Mouse (Mus musculus): Measurements from ENCODE around the gene Ildr1. TPM values are rescaled to one million over a fixed set of nuclear protein-coding genes. Genes with fewer than 3 reads are reported as not detected.

Ildr1 gene
- polyA plus RNA-seq, 1 experiment from 2014 or later = 0.19 TPM

- H3K36me3 ChIP-seq (ENCODE audit: control insufficient read depth, insufficient read depth) = no peaks in the 10 kb centered on the region
- H3K9ac ChIP-seq (replicated peaks; ENCODE audit: low read depth, low read length) = no peak overlapping the region
- WGBS = 89% methylated on average over 4 of the region's 4 CpGs
- no peak overlapping the region for H3K27ac ChIP-seq (ENCODE audit: low read length)
- H3K4me2 ChIP-seq (ENCODE audit: low read length) = no peak overlapping the region
- H3K27me3 ChIP-seq (replicated peaks; ENCODE audit: control insufficient read depth, insufficient read depth, low read length) = no peaks in the 10 kb centered on the region
- no peaks in the 10 kb centered on the region for H3K4me1 ChIP-seq (replicated peaks; ENCODE audit: control insufficient read depth, insufficient read depth, low read length)
- H3K4me3 ChIP-seq (replicated peaks; ENCODE audit: low read length) = no peak overlapping the region
- no peaks in the 10 kb centered on the region for H3K9me3 ChIP-seq (ENCODE audit: control insufficient read depth, low read length)
- no peak for ATAC-seq
These were observed 23.7 kb downstream of the Ildr1 start for GRCm38 (mm10) chr16:36717481-36717880.

- Histone ChIP-seq H3K4me3 (replicated peaks; ENCODE audit: low read length) (no peak overlapping the region), H3K36me3 (ENCODE audit: control insufficient read depth, insufficient read depth) (no peaks in the 10 kb centered on the region), H3K27me3 (replicated peaks; ENCODE audit: control insufficient read depth, insufficient read depth, low read length) (no peaks in the 10 kb centered on the region), H3K27ac (ENCODE audit: low read length) (no peak overlapping the region), H3K9ac (replicated peaks; ENCODE audit: low read depth, low read length) (no peak overlapping the region), H3K4me1 (replicated peaks; ENCODE audit: control insufficient read depth, insufficient read depth, low read length) (no peaks in the 10 kb centered on the region), H3K4me2 (ENCODE audit: low read length) (no peak overlapping the region), H3K9me3 (ENCODE audit: control insufficient read depth, low read length) (no peaks in the 10 kb centered on the region)
- no peak for ATAC-seq
These were observed 24.9 kb downstream of the Ildr1 start for GRCm38 (mm10) chr16:36718637-36719036.

GRCm38 (mm10) chr16:36720194-36721055, 26.6 kb downstream of the Ildr1 start:
- no peaks in the 10 kb centered on the region for H3K27me3 ChIP-seq (replicated peaks; ENCODE audit: control insufficient read depth, insufficient read depth, low read length)
- WGBS = 46% methylated on average over 13 of the region's 13 CpGs
- H3K4me2 ChIP-seq (ENCODE audit: low read length) = no peak overlapping the region
- no peaks in the 10 kb centered on the region for H3K4me1 ChIP-seq (replicated peaks; ENCODE audit: control insufficient read depth, insufficient read depth, low read length)
- ATAC-seq = peak; percentile 43; the same call in 1 of the 2 replicates
- H3K4me3 ChIP-seq (replicated peaks; ENCODE audit: low read length) = no peak overlapping the region
- H3K9ac ChIP-seq (replicated peaks; ENCODE audit: low read depth, low read length) = no peak overlapping the region
- H3K27ac ChIP-seq (ENCODE audit: low read length) = no peak overlapping the region
- no peaks in the 10 kb centered on the region for H3K36me3 ChIP-seq (ENCODE audit: control insufficient read depth, insufficient read depth)
- no peaks in the 10 kb centered on the region for H3K9me3 ChIP-seq (ENCODE audit: control insufficient read depth, low read length)

- Histone ChIP-seq H3K27me3 (replicated peaks; ENCODE audit: control insufficient read depth, insufficient read depth, low read length) (no peaks in the 10 kb centered on the region), H3K36me3 (ENCODE audit: control insufficient read depth, insufficient read depth) (no peaks in the 10 kb centered on the region), H3K9ac (replicated peaks; ENCODE audit: low read depth, low read length) (no peak overlapping the region), H3K4me1 (replicated peaks; ENCODE audit: control insufficient read depth, insufficient read depth, low read length) (no peaks in the 10 kb centered on the region), H3K4me3 (replicated peaks; ENCODE audit: low read length) (no peak overlapping the region), H3K27ac (ENCODE audit: low read length) (no peak overlapping the region), H3K4me2 (ENCODE audit: low read length) (no peak overlapping the region), H3K9me3 (ENCODE audit: control insufficient read depth, low read length) (no peaks in the 10 kb centered on the region)
- ATAC-seq = no peak
- WGBS = 23% methylated on average over 4 of the region's 4 CpGs
These were observed 29.0 kb downstream of the Ildr1 start for GRCm38 (mm10) chr16:36722739-36723138.

GRCm38 (mm10) chr16:36723880-36724443, 30.2 kb downstream of the Ildr1 start:
- Histone ChIP-seq H3K9me3 (ENCODE audit: control insufficient read depth, low read length) (no peaks in the 10 kb centered on the region), H3K27ac (ENCODE audit: low read length) (no peak overlapping the region), H3K4me2 (ENCODE audit: low read length) (no peak overlapping the region), H3K36me3 (ENCODE audit: control insufficient read depth, insufficient read depth) (no peaks in the 10 kb centered on the region), H3K4me1 (replicated peaks; ENCODE audit: control insufficient read depth, insufficient read depth, low read length) (no peaks in the 10 kb centered on the region), H3K9ac (replicated peaks; ENCODE audit: low read depth, low read length) (no peak overlapping the region), H3K27me3 (replicated peaks; ENCODE audit: control insufficient read depth, insufficient read depth, low read length) (no peaks in the 10 kb centered on the region), H3K4me3 (replicated peaks; ENCODE audit: low read length) (no peak overlapping the region)
- WGBS = 54% methylated on average over 3 of the region's 3 CpGs
- no peak for ATAC-seq

GRCm38 (mm10) chr16:36728959-36729358, 35.2 kb downstream of the Ildr1 start:
- H3K4me2 ChIP-seq (ENCODE audit: low read length) = no peak overlapping the region
- no peak overlapping the region for H3K4me3 ChIP-seq (replicated peaks; ENCODE audit: low read length)
- no peaks in the 10 kb centered on the region for H3K9me3 ChIP-seq (ENCODE audit: control insufficient read depth, low read length)
- no peaks in the 10 kb centered on the region for H3K27me3 ChIP-seq (replicated peaks; ENCODE audit: control insufficient read depth, insufficient read depth, low read length)
- H3K27ac ChIP-seq (ENCODE audit: low read length) = no peak overlapping the region
- no peaks in the 10 kb centered on the region for H3K4me1 ChIP-seq (replicated peaks; ENCODE audit: control insufficient read depth, insufficient read depth, low read length)
- ATAC-seq = no peak
- H3K9ac ChIP-seq (replicated peaks; ENCODE audit: low read depth, low read length) = no peak overlapping the region
- no peaks in the 10 kb centered on the region for H3K36me3 ChIP-seq (ENCODE audit: control insufficient read depth, insufficient read depth)
- 89% methylated on average over 2 of the region's 2 CpGs for WGBS

- no peak overlapping the region for H3K27ac ChIP-seq (ENCODE audit: low read length)
- H3K36me3 ChIP-seq (ENCODE audit: control insufficient read depth, insufficient read depth) = no peaks in the 10 kb centered on the region
- no peaks in the 10 kb centered on the region for H3K9me3 ChIP-seq (ENCODE audit: control insufficient read depth, low read length)
- no peaks in the 10 kb centered on the region for H3K4me1 ChIP-seq (replicated peaks; ENCODE audit: control insufficient read depth, insufficient read depth, low read length)
- no peaks in the 10 kb centered on the region for H3K27me3 ChIP-seq (replicated peaks; ENCODE audit: control insufficient read depth, insufficient read depth, low read length)
- no peak for ATAC-seq
- no peak overlapping the region for H3K4me3 ChIP-seq (replicated peaks; ENCODE audit: low read length)
- no peak overlapping the region for H3K9ac ChIP-seq (replicated peaks; ENCODE audit: low read depth, low read length)
- H3K4me2 ChIP-seq (ENCODE audit: low read length) = no peak overlapping the region
These were observed 38.8 kb downstream of the Ildr1 start for GRCm38 (mm10) chr16:36732572-36732971.

GRCm38 (mm10) chr16:36733827-36734226, 40.0 kb downstream of the Ildr1 start:
- Histone ChIP-seq H3K27ac (ENCODE audit: low read length) (no peak overlapping the region), H3K4me1 (replicated peaks; ENCODE audit: control insufficient read depth, insufficient read depth, low read length) (no peaks in the 10 kb centered on the region), H3K27me3 (replicated peaks; ENCODE audit: control insufficient read depth, insufficient read depth, low read length) (no peaks in the 10 kb centered on the region), H3K9ac (replicated peaks; ENCODE audit: low read depth, low read length) (no peak overlapping the region), H3K36me3 (ENCODE audit: control insufficient read depth, insufficient read depth) (no peaks in the 10 kb centered on the region), H3K4me2 (ENCODE audit: low read length) (no peak overlapping the region), H3K9me3 (ENCODE audit: control insufficient read depth, low read length) (no peaks in the 10 kb centered on the region), H3K4me3 (replicated peaks; ENCODE audit: low read length) (no peak overlapping the region)
- ATAC-seq = 0 out of 2 replicates have a peak, but pooled peaks have one; percentile 33
- WGBS = 26% methylated on average over 1 of the region's 1 CpGs

- Histone ChIP-seq H3K4me3 (replicated peaks; ENCODE audit: low read length) (no peak overlapping the region), H3K4me2 (ENCODE audit: low read length) (no peak overlapping the region), H3K27me3 (replicated peaks; ENCODE audit: control insufficient read depth, insufficient read depth, low read length) (no peaks in the 10 kb centered on the region), H3K36me3 (ENCODE audit: control insufficient read depth, insufficient read depth) (no peaks in the 10 kb centered on the region), H3K27ac (ENCODE audit: low read length) (no peak overlapping the region), H3K4me1 (replicated peaks; ENCODE audit: control insufficient read depth, insufficient read depth, low read length) (no peaks in the 10 kb centered on the region), H3K9ac (replicated peaks; ENCODE audit: low read depth, low read length) (no peak overlapping the region), H3K9me3 (ENCODE audit: control insufficient read depth, low read length) (no peaks in the 10 kb centered on the region)
- no peak for ATAC-seq
- WGBS = 81% methylated on average over 3 of the region's 3 CpGs
These were observed 41.6 kb downstream of the Ildr1 start for GRCm38 (mm10) chr16:36735421-36735820.
